Mouse (Mus musculus) bone marrow macrophage, adult 2 months (primary cell): Measurements from ENCODE around the gene Slc13a2. TPM values are rescaled to one million over a fixed set of nuclear protein-coding genes. Genes with fewer than 3 reads are reported as not detected.

Experiments used
- H3K27ac ChIP-seq: 2 replicates; pipeline ENCODE4 v1.5.1; 2012; ENCODE audit warnings: low read depth, low read length; ENCODE audit not compliant: insufficient read depth
- H3K4me1 ChIP-seq: 2 replicates; pipeline ENCODE4 v1.6.1; 2012; ENCODE audit warnings: low read length; ENCODE audit not compliant: control insufficient read depth, insufficient read depth
- H3K4me3 ChIP-seq: 2 replicates; pipeline ENCODE4 v1.5.1; 2012; ENCODE audit warnings: mild to moderate bottlenecking, low read length, moderate library complexity; ENCODE audit not compliant: insufficient read depth
- CTCF ChIP-seq: IDR thresholded peaks from 2 replicates; pipeline ENCODE4 v1.5.1; 2012; ENCODE audit warnings: low read depth, mild to moderate bottlenecking, low read length, moderate library complexity
- POLR2A ChIP-seq: IDR thresholded peaks from 2 replicates; pipeline ENCODE4 v1.6.1; 2012; ENCODE audit warnings: mild to moderate bottlenecking, low read depth, low read length, borderline replicate concordance
- polyA plus RNA-seq: library from polyadenylated mRNA; stranded (reverse); fragments of >200 nt; gene quantifications from 2 replicates; pipeline ENCODE4 v1.2.4, GENCODE M21; 2012; ENCODE audit not compliant: missing spikeins, insufficient read depth, insufficient read length

Gene Slc13a2
- polyA plus RNA-seq, 1 experiment: 1.2 TPM

GRCm38 (mm10) chr11:78435776-78436349 lies 13.8 kb upstream of the Slc13a2 start:
- H3K4me1 ChIP-seq: no peaks in the 10 kb centered on the region
- H3K4me3 ChIP-seq: no peak overlapping the region
- H3K27ac ChIP-seq: no peak overlapping the region
- TF ChIP-seq CTCF (peak; percentile 93), POLR2A (no peak)

- H3K27ac ChIP-seq: no peak overlapping the region
- TF ChIP-seq POLR2A: no peak
- no peak for TF ChIP-seq CTCF
- H3K4me3 ChIP-seq: no peak overlapping the region
- no peaks in the 10 kb centered on the region for H3K4me1 ChIP-seq
Observed at GRCm38 (mm10) chr11:78434052-78434451, 12.0 kb upstream of the Slc13a2 start.

- H3K4me3 ChIP-seq: no peak overlapping the region
- no peak overlapping the region for H3K27ac ChIP-seq
- no peak for TF ChIP-seq CTCF
- no peak for TF ChIP-seq POLR2A
- no peaks in the 10 kb centered on the region for H3K4me1 ChIP-seq
Observed at GRCm38 (mm10) chr11:78431176-78431575, 9.2 kb upstream of the Slc13a2 start.

GRCm38 (mm10) chr11:78430195-78430878 lies 8.3 kb upstream of the Slc13a2 start:
- no peak overlapping the region for H3K4me3 ChIP-seq
- no peak for TF ChIP-seq POLR2A
- TF ChIP-seq CTCF: no peak
- no peaks in the 10 kb centered on the region for H3K4me1 ChIP-seq
- H3K27ac ChIP-seq: no peak overlapping the region

GRCm38 (mm10) chr11:78428309-78428708 lies 6.3 kb upstream of the Slc13a2 start:
- no peaks in the 10 kb centered on the region for H3K4me1 ChIP-seq
- no peak overlapping the region for H3K4me3 ChIP-seq
- H3K27ac ChIP-seq: no peak overlapping the region
- TF ChIP-seq POLR2A: no peak
- TF ChIP-seq CTCF: no peak

GRCm38 (mm10) chr11:78427655-78428054 lies 5.6 kb upstream of the Slc13a2 start:
- TF ChIP-seq POLR2A: no peak
- no peak for TF ChIP-seq CTCF
- Histone ChIP-seq H3K4me1 (no peaks in the 10 kb centered on the region), H3K4me3 (no peak overlapping the region), H3K27ac (no peak overlapping the region)

GRCm38 (mm10) chr11:78425572-78425971 lies 3.6 kb upstream of the Slc13a2 start:
- TF ChIP-seq POLR2A: no peak
- TF ChIP-seq CTCF: no peak
- Histone ChIP-seq H3K4me3 (no peak overlapping the region), H3K27ac (no peak overlapping the region), H3K4me1 (0 out of 2 replicates have a peak, but pooled peaks cover 6% of the 10 kb centered on the region)

- Histone ChIP-seq H3K4me1 (0 out of 2 replicates have a peak, but pooled peaks cover 6% of the 10 kb centered on the region), H3K27ac (no peak overlapping the region), H3K4me3 (no peak overlapping the region)
- no peak for TF ChIP-seq POLR2A
- no peak for TF ChIP-seq CTCF
Observed at GRCm38 (mm10) chr11:78424352-78424751, 2.3 kb upstream of the Slc13a2 start.

GRCm38 (mm10) chr11:78421201-78422009 lies 612 bp downstream of the Slc13a2 start:
- no peak for TF ChIP-seq CTCF
- Histone ChIP-seq H3K27ac (no peak overlapping the region), H3K4me1 (0 out of 2 replicates have a peak, but pooled peaks cover 6% of the 10 kb centered on the region), H3K4me3 (no peak overlapping the region)

- no peak overlapping the region for H3K27ac ChIP-seq
- TF ChIP-seq POLR2A (no peak), CTCF (no peak)
- H3K4me1 ChIP-seq: 0 out of 2 replicates have a peak, but pooled peaks cover 6% of the 10 kb centered on the region
Observed at GRCm38 (mm10) chr11:78420263-78420889, 1.6 kb downstream of the Slc13a2 start.

More at GRCm38 (mm10) chr11:78420263-78420889, 1.6 kb downstream of the Slc13a2 start:
- H3K4me3 ChIP-seq: no peak overlapping the region
